Mouse (Mus musculus) cerebellum, adult 11 months (tissue): ENCODE results near the gene Grin3b.

Experiments used
- DNase-seq: peaks from one replicate; pipeline ENCODE4 v3.0.0; 2022

The Grin3b gene

GRCm38 (mm10) chr10:79968181-79968580 is 2.3 kb upstream of the Grin3b start:
- DNase-seq: no peak

GRCm38 (mm10) chr10:79969124-79969568 is 1.4 kb upstream of the Grin3b start:
- no peak for DNase-seq

GRCm38 (mm10) chr10:79971183-79971497 is 625 bp downstream of the Grin3b start:
- no peak for DNase-seq

GRCm38 (mm10) chr10:79972831-79973230 is 2.3 kb downstream of the Grin3b start:
- no peak for DNase-seq

GRCm38 (mm10) chr10:79974087-79974486 is 3.6 kb downstream of the Grin3b start:
- no peak for DNase-seq

- DNase-seq: no peak
Observed at GRCm38 (mm10) chr10:79974668-79975067, 4.2 kb downstream of the Grin3b start.

- DNase-seq: no peak
Observed at GRCm38 (mm10) chr10:79976071-79976721, 5.7 kb downstream of the Grin3b start.

- no peak for DNase-seq
Observed at GRCm38 (mm10) chr10:79976722-79977107, 6.2 kb downstream of the Grin3b start.

- DNase-seq: no peak
Observed at GRCm38 (mm10) chr10:79977324-79977723, 6.8 kb downstream of the Grin3b start.

GRCm38 (mm10) chr10:79978061-79978460 is 7.5 kb downstream of the Grin3b start:
- no peak for DNase-seq

- DNase-seq: no peak
Observed at GRCm38 (mm10) chr10:79979401-79980155, 9.1 kb downstream of the Grin3b start.

GRCm38 (mm10) chr10:79983205-79983604 is 12.7 kb downstream of the Grin3b start:
- no peak for DNase-seq

GRCm38 (mm10) chr10:79983670-79984069 is 13.2 kb downstream of the Grin3b start:
- peak; percentile 79 for DNase-seq

GRCm38 (mm10) chr10:79984195-79984816 is 13.8 kb downstream of the Grin3b start, which contains the start of gene Tmem259:
Tmem259 (minus strand) TSS chr10:79984330.
- DNase-seq: peak; percentile 83

- peak; percentile 97 for DNase-seq
Observed at GRCm38 (mm10) chr10:79984871-79985270, 14.4 kb downstream of the Grin3b start.

- DNase-seq: peak; percentile 76
Observed at GRCm38 (mm10) chr10:79985334-79986231, 15.1 kb downstream of the Grin3b start.

- DNase-seq: peak; percentile 54
Observed at GRCm38 (mm10) chr10:79986232-79986878, 15.8 kb downstream of the Grin3b start.

GRCm38 (mm10) chr10:79986963-79987362 is 16.4 kb downstream of the Grin3b start:
- peak; percentile 86 for DNase-seq

- no peak for DNase-seq
Observed at GRCm38 (mm10) chr10:79987771-79988505, 17.4 kb downstream of the Grin3b start.

GRCm38 (mm10) chr10:79988506-79989271 is 18.2 kb downstream of the Grin3b start, which contains the start of gene Cnn2:
Cnn2 (plus strand) TSS chr10:79988584.
- DNase-seq: peak; percentile 38
